Mouse (Mus musculus) hindbrain, embryonic 16.5 days (tissue): ENCODE data around the gene Cbarp. TPM values are rescaled to one million over a fixed set of nuclear protein-coding genes. Genes with fewer than 3 reads are reported as not detected.
A peak's percentile ranks its signal among the peaks of the same experiment; 100 is the strongest.

Source experiments
- ATAC-seq: fragments of 200-750 bp; cut with Nextera tagmentation; 2 replicates; pipeline ENCODE4 v1.8.0; 2017; ENCODE audit warnings: moderate TSS enrichment, moderate library complexity
- H3K27ac ChIP-seq: fragments of 300-500 bp; sonication (generic); 2 replicates; pipeline ENCODE4 v1.5.1; 2014; ENCODE audit warnings: low read depth, mild to moderate bottlenecking, control low read depth, low read length, moderate library complexity
- H3K27me3 ChIP-seq: fragments of 300-500 bp; sonication (generic); replicated peaks from 2 replicates; pipeline ENCODE4 v1.6.1; 2014; ENCODE audit warnings: low read length; ENCODE audit not compliant: control insufficient read depth, insufficient read depth
- H3K36me3 ChIP-seq: fragments of 300-500 bp; sonication (generic); 2 replicates; pipeline ENCODE4 v1.6.1; 2014; ENCODE audit warnings: mild to moderate bottlenecking, low read length, moderate library complexity, mixed read lengths; ENCODE audit not compliant: control insufficient read depth, insufficient read depth
- H3K4me1 ChIP-seq: fragments of 300-500 bp; sonication (generic); 2 replicates; pipeline ENCODE4 v1.6.1; 2014; ENCODE audit warnings: low read depth, low read length; ENCODE audit not compliant: control insufficient read depth, insufficient read depth
- H3K4me2 ChIP-seq: fragments of 300-500 bp; sonication (generic); 2 replicates; pipeline ENCODE4 v1.6.1; 2014; ENCODE audit warnings: mild to moderate bottlenecking, low read length, control low read depth, moderate library complexity
- H3K4me3 ChIP-seq: fragments of 300-500 bp; sonication (generic); 2 replicates; pipeline ENCODE4 v1.5.1; 2014; ENCODE audit warnings: mild to moderate bottlenecking, low read length, control low read depth, moderate library complexity
- H3K9ac ChIP-seq: fragments of 300-500 bp; sonication (generic); 2 replicates; pipeline ENCODE4 v1.6.1; 2014; ENCODE audit warnings: low read depth, mild to moderate bottlenecking, control low read depth, low read length, moderate library complexity
- H3K9me3 ChIP-seq: fragments of 300-500 bp; sonication (generic); 2 replicates; pipeline ENCODE4 v1.6.1; 2014; ENCODE audit warnings: mild to moderate bottlenecking, low read length, moderate library complexity; ENCODE audit not compliant: control insufficient read depth
- WGBS: fragments of 180-500 bp; shearing (Covaris S2); extraction: QIAGEN DNeasy Blood & Tissue Kit; methylation state at CpG from one replicate; pipeline ENCODE4 v1.1.7; 2014; 5-methylcytosine and 5-hydroxymethylcytosine counted together
- polyA plus RNA-seq: library from polyadenylated mRNA; unstranded; fragments of >200 nt; fragmentation: Nextera tagmentation; extraction: Ambion mirVana; gene quantifications from 2 replicates; pipeline ENCODE4 v1.2.1, GENCODE M21; 2015

Cbarp gene
- polyA plus RNA-seq, 1 experiment from 2014 or later = 130 TPM

DNA sequence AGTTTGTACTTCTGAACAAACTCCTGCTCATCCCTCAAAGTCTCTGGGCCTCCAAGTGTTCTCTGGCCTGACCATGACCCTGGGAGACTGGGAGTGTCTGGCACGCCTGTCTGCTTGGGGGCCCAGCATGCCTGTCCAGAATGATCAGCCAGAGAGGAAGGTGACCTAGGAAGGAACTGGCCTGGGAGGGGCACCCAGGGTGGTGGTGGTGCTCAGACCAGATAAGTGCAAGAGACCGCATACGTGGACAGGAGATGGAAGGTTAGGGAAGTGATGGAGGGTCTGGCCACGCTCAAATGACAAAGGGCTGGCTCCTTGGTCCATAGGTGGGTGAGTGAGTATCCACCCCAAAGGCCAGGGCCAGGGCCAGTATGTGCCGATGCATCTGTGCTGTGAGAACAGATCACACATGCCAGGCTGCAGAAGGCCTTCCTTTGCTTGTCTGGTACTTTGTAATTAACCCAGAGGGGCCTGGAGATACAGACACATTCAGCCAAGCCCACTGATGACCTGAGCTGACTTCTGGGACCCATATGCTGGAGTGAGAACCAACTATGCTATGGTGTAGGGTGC, 6.6 kb upstream of the Cbarp start:
- no peak for ATAC-seq
- 74% methylated on average over 5 of the region's 5 CpGs for WGBS
- no peaks in the 10 kb centered on the region for H3K9me3 ChIP-seq
- peaks cover 25% of the 10 kb centered on the region for H3K4me1 ChIP-seq
- peak overlapping the region; percentile 81 for H3K4me3 ChIP-seq
- H3K36me3 ChIP-seq = peaks cover 14% of the 10 kb centered on the region; the same call in 1 of the 2 replicates
- H3K27me3 ChIP-seq = no peaks in the 10 kb centered on the region
- peak overlapping the region; percentile 77 for H3K4me2 ChIP-seq
- peak overlapping the region; percentile 99 for H3K27ac ChIP-seq
- H3K9ac ChIP-seq = peak overlapping the region; percentile 95

DNA sequence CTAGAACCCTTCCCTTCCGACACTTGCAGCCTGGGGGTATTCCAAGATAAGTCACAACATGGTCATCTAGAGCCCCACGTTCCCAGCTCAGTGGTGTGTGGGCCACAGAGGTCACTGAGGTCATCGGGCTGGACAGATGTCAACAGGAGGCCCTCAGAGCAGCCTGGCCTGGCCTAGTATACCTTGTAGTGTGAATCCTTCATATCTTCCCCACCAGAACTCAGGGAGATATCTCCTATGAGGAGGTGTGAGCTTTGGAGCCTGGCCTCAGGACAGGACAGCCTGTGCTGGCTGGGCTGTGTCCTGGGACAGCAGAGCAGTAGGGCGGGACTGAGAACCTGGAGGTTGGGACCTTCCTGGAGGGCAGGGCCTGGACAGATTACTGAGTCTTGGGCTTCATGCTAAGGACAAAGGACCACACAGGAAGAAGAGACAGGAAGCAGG, 6.0 kb upstream of the Cbarp start:
- no peaks in the 10 kb centered on the region for H3K9me3 ChIP-seq
- no peaks in the 10 kb centered on the region for H3K27me3 ChIP-seq
- peaks cover 21% of the 10 kb centered on the region for H3K4me1 ChIP-seq
- no peak overlapping the region for H3K4me3 ChIP-seq
- peaks cover 14% of the 10 kb centered on the region; the same call in 1 of the 2 replicates for H3K36me3 ChIP-seq
- ATAC-seq = no peak
- 73% methylated on average over 4 of the region's 4 CpGs for WGBS
- no peak overlapping the region; the same call in 1 of the 2 replicates for H3K27ac ChIP-seq
- no peak overlapping the region for H3K4me2 ChIP-seq
- no peak overlapping the region for H3K9ac ChIP-seq

DNA sequence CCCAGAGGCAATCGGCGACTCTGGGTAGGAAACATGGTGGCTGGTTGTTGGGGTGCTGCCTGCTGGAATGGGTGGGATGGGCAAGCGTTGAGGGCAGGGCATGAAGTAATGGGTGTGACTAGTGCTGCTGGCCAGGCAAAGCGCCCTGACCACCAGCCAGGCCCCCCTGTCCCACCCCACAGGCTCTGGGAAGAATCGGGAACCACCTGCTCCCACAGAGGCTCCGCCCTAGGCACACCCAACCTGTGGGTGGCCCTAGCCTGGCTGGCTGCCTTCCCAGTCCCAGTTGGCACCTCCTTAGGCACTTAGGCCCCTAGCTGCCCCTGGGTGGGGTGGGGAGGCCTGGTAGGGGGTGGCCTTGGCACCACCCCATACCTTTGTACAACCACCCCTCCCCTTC, 5.3 kb upstream of the Cbarp start:
- H3K4me3 ChIP-seq = no peak overlapping the region
- H3K9me3 ChIP-seq = no peaks in the 10 kb centered on the region
- no peak for ATAC-seq
- H3K36me3 ChIP-seq = peaks cover 14% of the 10 kb centered on the region; the same call in 1 of the 2 replicates
- H3K4me2 ChIP-seq = no peak overlapping the region
- no peak overlapping the region; the same call in 1 of the 2 replicates for H3K27ac ChIP-seq
- 82% methylated on average over 5 of the region's 6 CpGs for WGBS
- no peaks in the 10 kb centered on the region for H3K27me3 ChIP-seq
- H3K4me1 ChIP-seq = peaks cover 22% of the 10 kb centered on the region
- peak overlapping the region; percentile 33; the same call in 1 of the 2 replicates for H3K9ac ChIP-seq

DNA sequence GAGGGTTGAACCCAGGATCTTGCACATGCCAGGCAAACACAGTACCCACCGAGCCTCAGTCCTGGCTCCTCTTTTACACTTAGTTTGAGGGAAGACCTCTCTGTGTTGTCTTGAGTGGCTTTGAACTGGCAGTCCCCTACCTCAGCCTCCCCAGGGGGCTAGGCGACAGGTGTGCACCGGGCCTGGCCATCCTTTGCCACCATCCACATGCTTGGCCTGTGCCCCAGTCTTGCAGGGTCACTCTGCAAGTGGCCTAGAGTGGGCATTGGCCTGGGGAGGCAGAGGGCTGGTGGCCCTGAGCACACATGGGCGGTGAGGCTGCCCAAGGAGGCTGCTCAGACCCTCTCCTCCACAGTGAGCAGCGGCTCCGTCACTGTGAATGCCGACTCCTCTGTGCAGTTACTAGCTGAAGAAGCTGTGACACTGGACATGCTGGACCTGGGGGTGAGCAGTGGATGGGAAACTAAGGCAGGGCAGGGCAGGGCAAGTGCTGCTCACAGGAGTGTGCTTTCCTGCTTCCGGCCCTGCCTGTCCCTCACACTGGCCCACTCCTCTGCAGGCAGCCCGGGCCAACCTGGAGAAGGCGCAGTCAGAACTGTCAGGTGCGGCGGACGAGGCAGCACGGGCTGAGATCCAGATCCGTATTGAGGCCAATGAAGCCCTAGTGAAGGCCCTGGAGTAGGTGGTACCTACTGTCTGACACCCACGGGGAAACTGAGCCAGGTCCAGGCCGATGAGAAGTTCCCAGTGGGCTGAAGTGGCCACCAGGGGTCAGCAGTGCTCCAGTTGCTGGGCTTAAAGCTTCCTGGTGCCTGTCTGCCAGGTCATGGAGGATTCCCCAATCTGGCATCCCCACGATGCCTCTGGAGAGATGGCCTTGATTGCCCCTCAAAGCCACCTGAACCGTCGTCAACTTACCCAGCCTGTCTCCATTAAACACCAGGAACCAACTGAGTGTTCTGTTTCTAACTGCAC, 4.5 kb upstream of the Cbarp start:
- 0 out of 2 replicates have a peak overlapping the region, but pooled peaks have one; percentile 13 for H3K9ac ChIP-seq
- H3K4me3 ChIP-seq = no peak overlapping the region
- 72% methylated on average over 20 of the region's 20 CpGs for WGBS
- H3K4me1 ChIP-seq = peaks cover 24% of the 10 kb centered on the region
- no peak overlapping the region; the same call in 1 of the 2 replicates for H3K27ac ChIP-seq
- no peak for ATAC-seq
- no peaks in the 10 kb centered on the region for H3K27me3 ChIP-seq
- no peak overlapping the region for H3K4me2 ChIP-seq
- H3K36me3 ChIP-seq = peaks cover 14% of the 10 kb centered on the region; the same call in 1 of the 2 replicates
- H3K9me3 ChIP-seq = no peaks in the 10 kb centered on the region

DNA sequence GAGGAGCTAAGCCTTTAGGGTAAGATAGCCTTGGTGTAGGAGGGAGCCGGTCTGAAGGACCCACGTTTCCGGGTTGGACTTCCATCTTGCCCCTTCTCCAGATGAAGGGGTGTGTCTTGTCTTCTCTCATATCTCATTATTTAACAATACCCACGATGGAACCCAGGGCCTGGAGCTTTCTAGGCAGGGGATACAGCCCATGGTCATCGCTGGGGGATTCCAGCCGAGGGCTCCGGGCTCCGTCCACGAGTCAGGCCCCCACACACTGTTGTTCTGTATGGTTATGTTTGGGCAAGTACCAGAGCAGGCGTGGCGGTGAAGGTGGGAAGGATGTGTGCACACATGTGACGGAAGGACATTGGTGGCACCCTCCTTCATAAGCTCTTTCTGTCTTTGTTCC, 3.5 kb upstream of the Cbarp start:
- WGBS = 93% methylated on average over 12 of the region's 12 CpGs
- Histone ChIP-seq H3K27me3 (no peaks in the 10 kb centered on the region), H3K36me3 (peaks cover 14% of the 10 kb centered on the region; the same call in 1 of the 2 replicates), H3K9ac (no peak overlapping the region), H3K4me3 (no peak overlapping the region), H3K27ac (no peak overlapping the region), H3K9me3 (no peaks in the 10 kb centered on the region), H3K4me2 (no peak overlapping the region), H3K4me1 (peaks cover 28% of the 10 kb centered on the region)
- no peak for ATAC-seq

DNA sequence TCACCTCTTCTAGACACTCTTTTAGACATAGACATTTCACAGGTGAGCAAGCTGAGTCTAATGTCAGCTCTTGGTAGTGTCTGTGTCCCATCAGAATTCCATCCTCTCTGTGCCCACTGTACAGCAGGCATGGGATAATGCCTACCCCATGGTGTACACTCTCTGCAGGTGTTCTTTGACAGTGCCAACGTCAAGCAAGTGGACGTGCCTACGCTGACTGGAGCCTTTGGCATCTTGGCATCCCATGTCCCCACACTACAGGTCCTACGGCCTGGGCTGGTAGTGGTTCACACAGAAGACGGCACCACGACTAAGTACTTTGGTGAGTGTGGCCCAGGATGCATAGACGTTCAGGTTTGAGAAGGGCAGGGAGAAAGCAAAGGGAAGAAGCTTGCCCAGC, 3.0 kb upstream of the Cbarp start:
- ATAC-seq = no peak
- Histone ChIP-seq H3K9me3 (no peaks in the 10 kb centered on the region), H3K4me3 (no peak overlapping the region), H3K27ac (no peak overlapping the region), H3K4me2 (no peak overlapping the region), H3K36me3 (peaks cover 14% of the 10 kb centered on the region; the same call in 1 of the 2 replicates), H3K9ac (no peak overlapping the region), H3K27me3 (no peaks in the 10 kb centered on the region), H3K4me1 (peaks cover 28% of the 10 kb centered on the region)
- 92% methylated on average over 7 of the region's 7 CpGs for WGBS

DNA sequence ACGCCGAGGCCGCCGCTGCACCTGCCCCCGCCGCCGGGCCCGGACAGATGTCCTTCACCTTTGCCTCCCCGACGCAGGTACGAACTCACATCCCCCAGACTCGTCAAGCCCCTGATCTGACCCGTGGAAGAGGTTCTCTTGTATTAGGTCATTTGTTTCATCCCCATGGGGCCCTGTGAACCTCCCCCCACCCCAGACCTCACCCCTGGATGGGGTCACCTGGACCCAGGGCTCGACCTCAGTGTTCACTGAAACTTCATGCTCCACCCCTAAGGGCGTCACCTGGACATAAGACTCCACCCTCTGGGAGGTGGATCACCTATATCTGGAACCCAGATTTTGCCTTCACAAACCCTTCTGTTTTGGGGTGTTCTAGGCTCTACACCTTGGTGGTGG, 1.9 kb upstream of the Cbarp start:
- H3K4me2 ChIP-seq = peak overlapping the region; percentile 61
- H3K9ac ChIP-seq = peak overlapping the region; percentile 88
- no peaks in the 10 kb centered on the region for H3K9me3 ChIP-seq
- no peaks in the 10 kb centered on the region for H3K27me3 ChIP-seq
- under 1% methylated on average over 15 of the region's 15 CpGs for WGBS
- H3K36me3 ChIP-seq = peaks cover 14% of the 10 kb centered on the region; the same call in 1 of the 2 replicates
- H3K27ac ChIP-seq = peak overlapping the region; percentile 85
- H3K4me1 ChIP-seq = peaks cover 30% of the 10 kb centered on the region
- peak overlapping the region; percentile 72 for H3K4me3 ChIP-seq
- no peak for ATAC-seq

DNA sequence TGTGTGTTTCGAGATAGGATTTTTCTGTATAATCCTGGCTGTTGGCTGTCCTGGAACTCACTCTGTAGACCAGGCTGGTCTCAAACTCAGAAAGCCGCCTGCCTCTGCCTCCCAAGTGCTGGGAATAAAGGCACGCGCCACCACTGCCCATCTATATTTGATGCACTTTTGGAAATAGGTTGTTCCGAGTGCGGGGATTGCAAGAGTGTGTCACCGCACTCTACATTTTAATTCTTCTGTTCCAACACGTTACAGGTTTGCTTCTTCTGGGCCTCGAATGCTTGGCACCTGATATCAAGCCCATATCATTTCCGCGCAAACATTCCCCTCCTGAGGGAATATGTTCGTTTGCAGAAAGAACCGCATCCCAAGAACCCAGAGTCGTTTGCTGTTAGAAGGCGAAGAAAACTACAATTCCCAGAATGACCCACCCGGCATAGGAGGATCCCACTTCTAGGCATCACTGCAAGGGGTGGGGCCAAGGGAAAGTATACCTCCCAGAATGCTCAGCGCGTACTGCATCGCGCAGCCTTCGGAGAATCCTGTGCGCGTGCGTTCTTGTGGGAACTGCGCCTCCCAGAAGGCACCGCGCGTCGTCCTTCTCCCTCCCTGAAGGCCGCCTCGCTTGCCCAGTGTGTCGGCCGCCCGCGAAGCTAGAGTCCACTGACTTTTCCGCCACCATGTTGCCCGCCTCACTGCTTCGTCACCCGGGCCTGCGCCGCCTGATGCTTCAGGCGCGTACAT, 1.3 kb upstream of the Cbarp start:
- Histone ChIP-seq H3K27ac (peak overlapping the region; percentile 85), H3K4me3 (peak overlapping the region; percentile 72), H3K9ac (peak overlapping the region; percentile 88), H3K4me1 (peaks cover 34% of the 10 kb centered on the region), H3K36me3 (peaks cover 14% of the 10 kb centered on the region; the same call in 1 of the 2 replicates), H3K9me3 (no peaks in the 10 kb centered on the region), H3K4me2 (peak overlapping the region; percentile 61), H3K27me3 (no peaks in the 10 kb centered on the region)
- ATAC-seq = peak; percentile 86
- under 1% methylated on average over 41 of the region's 43 CpGs for WGBS
